Mouse (Mus musculus): ENCODE results near the gene Aldh2.
"Not testable (repeated sequence)": the region's sequence is repeated elsewhere in the genome, so short reads cannot be mapped to it uniquely, and the experiment has no call there.

Aldh2 gene

GRCm38 (mm10) chr5:121593451-121594401 is at the start of gene Aldh2:
Gene Aldh2, minus strand, starts transcription at chr5:121593824.
- DNase-seq (ENCODE audit: low read depth), result peak; percentile 84

- DNase-seq (ENCODE audit: low read depth), result no peak
Observed at GRCm38 (mm10) chr5:121639601-121640000, 46.0 kb upstream of the Aldh2 start.

GRCm38 (mm10) chr5:121637296-121637695 is 43.7 kb upstream of the Aldh2 start:
- no peak for DNase-seq (ENCODE audit: low read depth)

- DNase-seq (ENCODE audit: low read depth), result no peak
Observed at GRCm38 (mm10) chr5:121634668-121635067, 41.0 kb upstream of the Aldh2 start.

GRCm38 (mm10) chr5:121632804-121633203 is 39.2 kb upstream of the Aldh2 start:
- DNase-seq (ENCODE audit: low read depth), result no peak

- not testable (repeated sequence) for DNase-seq (ENCODE audit: low read depth)
Observed at GRCm38 (mm10) chr5:121631106-121631647, 37.6 kb upstream of the Aldh2 start.

GRCm38 (mm10) chr5:121627871-121628270 is 34.2 kb upstream of the Aldh2 start:
- no peak for DNase-seq (ENCODE audit: low read depth)

GRCm38 (mm10) chr5:121623241-121623640 is 29.6 kb upstream of the Aldh2 start:
- DNase-seq (ENCODE audit: low read depth), result no peak

- DNase-seq (ENCODE audit: low read depth), result no peak
Observed at GRCm38 (mm10) chr5:121621102-121621501, 27.5 kb upstream of the Aldh2 start.

GRCm38 (mm10) chr5:121618592-121619513 is 25.2 kb upstream of the Aldh2 start, which contains the start of gene Acad12:
Gene Acad12, minus strand, starts transcription at chr5:121618938.
- DNase-seq (ENCODE audit: low read depth), result peak; percentile 74

- DNase-seq (ENCODE audit: low read depth), result not testable (repeated sequence)
Observed at GRCm38 (mm10) chr5:121614921-121615320, 21.3 kb upstream of the Aldh2 start.

- DNase-seq (ENCODE audit: low read depth), result no peak
Observed at GRCm38 (mm10) chr5:121612036-121612435, 18.4 kb upstream of the Aldh2 start.

- not testable (repeated sequence) for DNase-seq (ENCODE audit: low read depth)
Observed at GRCm38 (mm10) chr5:121609556-121610135, 16.0 kb upstream of the Aldh2 start.

GRCm38 (mm10) chr5:121606151-121606550 is 12.5 kb upstream of the Aldh2 start:
- no peak for DNase-seq (ENCODE audit: low read depth)

GRCm38 (mm10) chr5:121603815-121604214 is 10.2 kb upstream of the Aldh2 start:
- DNase-seq (ENCODE audit: low read depth), result not testable (repeated sequence)

- DNase-seq (ENCODE audit: low read depth), result peak; percentile 73
Observed at GRCm38 (mm10) chr5:121601547-121602299, 8.1 kb upstream of the Aldh2 start.

GRCm38 (mm10) chr5:121598871-121599610 is 5.4 kb upstream of the Aldh2 start:
- no peak for DNase-seq (ENCODE audit: low read depth)

GRCm38 (mm10) chr5:121597991-121598537 is 4.4 kb upstream of the Aldh2 start:
- DNase-seq (ENCODE audit: low read depth), result no peak

- DNase-seq (ENCODE audit: low read depth), result no peak
Observed at GRCm38 (mm10) chr5:121597332-121597731, 3.7 kb upstream of the Aldh2 start.

GRCm38 (mm10) chr5:121596226-121596625 is 2.6 kb upstream of the Aldh2 start:
- DNase-seq (ENCODE audit: low read depth), result no peak

Measured in fibroblast of lung, adult 2 months (primary cell).